Mouse (Mus musculus): ENCODE data around the gene Ublcp1. TPM values are rescaled to one million over a fixed set of nuclear protein-coding genes. Genes with fewer than 3 reads are reported as not detected.
"Not testable (repeated sequence)": the region's sequence is repeated elsewhere in the genome, so short reads cannot be mapped to it uniquely, and the experiment has no call there.

The Ublcp1 gene
- polyA plus RNA-seq, 1 experiment from 2014 or later, result 42.1 TPM

GRCm38 (mm10) chr11:44452016-44452415 lies 18.3 kb downstream of the Ublcp1 start:
- peaks cover 31% of the 10 kb centered on the region for H3K36me3 ChIP-seq
- not testable (repeated sequence) for H3K9ac ChIP-seq; H3K4me3 ChIP-seq; H3K4me1 ChIP-seq (replicated peaks); H3K9me3 ChIP-seq (replicated peaks); H3K27ac ChIP-seq (ENCODE audit: poor library complexity, severe bottlenecking); H3K4me2 ChIP-seq; ATAC-seq (ENCODE audit: insufficient number of reproducible peaks, low FRiP score); H3K27me3 ChIP-seq (replicated peaks)
- WGBS, result 88% methylated on average over 5 of the region's 5 CpGs

GRCm38 (mm10) chr11:44451046-44451445 lies 19.3 kb downstream of the Ublcp1 start:
- Histone ChIP-seq H3K36me3 (peaks cover 23% of the 10 kb centered on the region), H3K9me3 (replicated peaks) (no peaks in the 10 kb centered on the region), H3K4me3 (no peak overlapping the region), H3K27me3 (replicated peaks) (no peaks in the 10 kb centered on the region), H3K4me2 (no peak overlapping the region), H3K9ac (no peak overlapping the region), H3K4me1 (replicated peaks) (no peaks in the 10 kb centered on the region), H3K27ac (ENCODE audit: poor library complexity, severe bottlenecking) (no peak overlapping the region)
- no peak for ATAC-seq (ENCODE audit: insufficient number of reproducible peaks, low FRiP score)

- Histone ChIP-seq H3K27ac (ENCODE audit: poor library complexity, severe bottlenecking) (no peak overlapping the region), H3K9ac (no peak overlapping the region), H3K9me3 (replicated peaks) (no peaks in the 10 kb centered on the region), H3K4me3 (no peak overlapping the region), H3K4me1 (replicated peaks) (no peaks in the 10 kb centered on the region), H3K36me3 (no peaks in the 10 kb centered on the region), H3K27me3 (replicated peaks) (no peaks in the 10 kb centered on the region), H3K4me2 (no peak overlapping the region)
- no peak for ATAC-seq (ENCODE audit: insufficient number of reproducible peaks, low FRiP score)
- 92% methylated on average over 6 of the region's 6 CpGs for WGBS
Observed at GRCm38 (mm10) chr11:44437786-44438185, 32.5 kb downstream of the Ublcp1 start.

GRCm38 (mm10) chr11:44430036-44430435 lies 40.3 kb downstream of the Ublcp1 start:
- no peaks in the 10 kb centered on the region for H3K27me3 ChIP-seq (replicated peaks)
- no peak for ATAC-seq (ENCODE audit: insufficient number of reproducible peaks, low FRiP score)
- H3K36me3 ChIP-seq, result no peaks in the 10 kb centered on the region
- no peaks in the 10 kb centered on the region for H3K9me3 ChIP-seq (replicated peaks)
- no peak overlapping the region for H3K4me3 ChIP-seq
- no peaks in the 10 kb centered on the region for H3K4me1 ChIP-seq (replicated peaks)
- no peak overlapping the region for H3K4me2 ChIP-seq
- no peak overlapping the region for H3K9ac ChIP-seq
- no peak overlapping the region for H3K27ac ChIP-seq (ENCODE audit: poor library complexity, severe bottlenecking)
- WGBS, result 83% methylated on average over 3 of the region's 3 CpGs

GRCm38 (mm10) chr11:44427951-44428350 lies 42.3 kb downstream of the Ublcp1 start:
- WGBS, result 81% methylated on average over 2 of the region's 2 CpGs
- Histone ChIP-seq H3K4me1 (replicated peaks) (peaks cover 5% of the 10 kb centered on the region), H3K36me3 (no peaks in the 10 kb centered on the region), H3K4me3 (no peak overlapping the region), H3K27me3 (replicated peaks) (0 out of 2 replicates have a peak, but pooled peaks cover 4% of the 10 kb centered on the region), H3K9me3 (replicated peaks) (no peaks in the 10 kb centered on the region), H3K4me2 (no peak overlapping the region), H3K27ac (ENCODE audit: poor library complexity, severe bottlenecking) (no peak overlapping the region), H3K9ac (no peak overlapping the region)
- ATAC-seq (ENCODE audit: insufficient number of reproducible peaks, low FRiP score), result no peak

GRCm38 (mm10) chr11:44425626-44426025 lies 44.7 kb downstream of the Ublcp1 start:
- Histone ChIP-seq H3K4me3 (no peak overlapping the region), H3K4me2 (no peak overlapping the region), H3K27me3 (replicated peaks) (0 out of 2 replicates have a peak, but pooled peaks cover 4% of the 10 kb centered on the region), H3K4me1 (replicated peaks) (peaks cover 10% of the 10 kb centered on the region), H3K9me3 (replicated peaks) (no peaks in the 10 kb centered on the region), H3K27ac (ENCODE audit: poor library complexity, severe bottlenecking) (no peak overlapping the region), H3K36me3 (no peaks in the 10 kb centered on the region), H3K9ac (no peak overlapping the region)
- ATAC-seq (ENCODE audit: insufficient number of reproducible peaks, low FRiP score), result no peak
- WGBS, result 49% methylated on average over 6 of the region's 6 CpGs

GRCm38 (mm10) chr11:44425006-44425405 lies 45.3 kb downstream of the Ublcp1 start:
- Histone ChIP-seq H3K9ac (no peak overlapping the region), H3K27ac (ENCODE audit: poor library complexity, severe bottlenecking) (no peak overlapping the region), H3K4me1 (replicated peaks) (peaks cover 10% of the 10 kb centered on the region), H3K9me3 (replicated peaks) (no peaks in the 10 kb centered on the region), H3K27me3 (replicated peaks) (0 out of 2 replicates have a peak, but pooled peaks cover 8% of the 10 kb centered on the region), H3K36me3 (no peaks in the 10 kb centered on the region), H3K4me2 (no peak overlapping the region), H3K4me3 (no peak overlapping the region)
- no peak for ATAC-seq (ENCODE audit: insufficient number of reproducible peaks, low FRiP score)
- WGBS, result 76% methylated on average over 8 of the region's 8 CpGs

GRCm38 (mm10) chr11:44423955-44424354 lies 46.3 kb downstream of the Ublcp1 start:
- H3K9ac ChIP-seq, result no peak overlapping the region
- 67% methylated on average over 5 of the region's 5 CpGs for WGBS
- ATAC-seq (ENCODE audit: insufficient number of reproducible peaks, low FRiP score), result no peak
- no peak overlapping the region for H3K4me2 ChIP-seq
- no peak overlapping the region for H3K27ac ChIP-seq (ENCODE audit: poor library complexity, severe bottlenecking)
- H3K27me3 ChIP-seq (replicated peaks), result 0 out of 2 replicates have a peak, but pooled peaks cover 10% of the 10 kb centered on the region
- H3K9me3 ChIP-seq (replicated peaks), result no peaks in the 10 kb centered on the region
- no peak overlapping the region for H3K4me3 ChIP-seq
- H3K4me1 ChIP-seq (replicated peaks), result peaks cover 10% of the 10 kb centered on the region
- H3K36me3 ChIP-seq, result no peaks in the 10 kb centered on the region

- peaks cover 10% of the 10 kb centered on the region for H3K4me1 ChIP-seq (replicated peaks)
- H3K4me2 ChIP-seq, result peak overlapping the region; percentile 17; the same call in 1 of the 2 replicates
- H3K9me3 ChIP-seq (replicated peaks), result no peaks in the 10 kb centered on the region
- no peak for ATAC-seq (ENCODE audit: insufficient number of reproducible peaks, low FRiP score)
- no peak overlapping the region for H3K4me3 ChIP-seq
- no peak overlapping the region for H3K27ac ChIP-seq (ENCODE audit: poor library complexity, severe bottlenecking)
- H3K9ac ChIP-seq, result no peak overlapping the region
- no peaks in the 10 kb centered on the region for H3K36me3 ChIP-seq
- H3K27me3 ChIP-seq (replicated peaks), result 0 out of 2 replicates have a peak, but pooled peaks cover 10% of the 10 kb centered on the region
- 24% methylated on average over 6 of the region's 6 CpGs for WGBS
Observed at GRCm38 (mm10) chr11:44423261-44423660, 47.0 kb downstream of the Ublcp1 start.

- WGBS, result 41% methylated on average over 10 of the region's 10 CpGs
Observed at GRCm38 (mm10) chr11:44422337-44423111, 47.8 kb downstream of the Ublcp1 start.

GRCm38 (mm10) chr11:44417403-44417802 lies 52.9 kb downstream of the Ublcp1 start:
- no peak for ATAC-seq (ENCODE audit: insufficient number of reproducible peaks, low FRiP score)
- 42% methylated on average over 1 of the region's 1 CpGs for WGBS
- H3K4me2 ChIP-seq, result no peak overlapping the region

More at GRCm38 (mm10) chr11:44422337-44423111, 47.8 kb downstream of the Ublcp1 start:
- Histone ChIP-seq H3K27me3 (replicated peaks) (0 out of 2 replicates have a peak, but pooled peaks cover 10% of the 10 kb centered on the region), H3K4me2 (peak overlapping the region; percentile 17; the same call in 1 of the 2 replicates), H3K4me1 (replicated peaks) (peaks cover 10% of the 10 kb centered on the region), H3K9me3 (replicated peaks) (no peaks in the 10 kb centered on the region), H3K36me3 (no peaks in the 10 kb centered on the region), H3K27ac (ENCODE audit: poor library complexity, severe bottlenecking) (no peak overlapping the region), H3K9ac (no peak overlapping the region), H3K4me3 (no peak overlapping the region)
- no peak for ATAC-seq (ENCODE audit: insufficient number of reproducible peaks, low FRiP score)

More at GRCm38 (mm10) chr11:44417403-44417802, 52.9 kb downstream of the Ublcp1 start:
- H3K4me3 ChIP-seq, result no peak overlapping the region
- H3K9me3 ChIP-seq (replicated peaks), result no peaks in the 10 kb centered on the region
- no peak overlapping the region for H3K9ac ChIP-seq
- H3K27ac ChIP-seq (ENCODE audit: poor library complexity, severe bottlenecking), result no peak overlapping the region
- no peaks in the 10 kb centered on the region for H3K4me1 ChIP-seq (replicated peaks)
- peaks cover 17% of the 10 kb centered on the region for H3K27me3 ChIP-seq (replicated peaks)
- no peaks in the 10 kb centered on the region for H3K36me3 ChIP-seq

Measured in heart, embryonic 12.5 days (tissue).